Mouse (Mus musculus) C2C12 (cell line): ENCODE data around the gene Iscu. TPM values are rescaled to one million over a fixed set of nuclear protein-coding genes. Genes with fewer than 3 reads are reported as not detected.

Experiments used
- H3K27me3 ChIP-seq: one replicate; pipeline ENCODE4 v1.6.1; 2011; ENCODE audit not compliant: control insufficient read depth, insufficient read depth, insufficient read length
- H3K36me3 ChIP-seq: one replicate; pipeline ENCODE4 v1.6.1; 2011; ENCODE audit not compliant: control insufficient read depth, insufficient read depth
- H3K4me3 ChIP-seq: one replicate; pipeline ENCODE4 v1.5.1; 2011; ENCODE audit warnings: mild to moderate bottlenecking, control low read depth; ENCODE audit not compliant: poor library complexity, insufficient read depth, severe bottlenecking
- H3K79me2 ChIP-seq: one replicate; pipeline ENCODE4 v1.6.1; 2011; ENCODE audit not compliant: control insufficient read depth, insufficient read depth
- H3K79me3 ChIP-seq: one replicate; pipeline ENCODE4 v1.6.1; 2011; ENCODE audit warnings: low read depth, control low read depth
- H3ac ChIP-seq: one replicate; pipeline ENCODE3; 2011; ENCODE audit warnings: low read depth; ENCODE audit not compliant: control insufficient read depth, insufficient read length
- CEBPB ChIP-seq: IDR thresholded peaks from one replicate; pipeline ENCODE4 v1.6.1; 2011; ENCODE audit warnings: low read depth, mild to moderate bottlenecking, control low read depth, moderate library complexity
- CTCF ChIP-seq: IDR thresholded peaks from one replicate; pipeline ENCODE4 v1.5.1; 2011; ENCODE audit not compliant: control insufficient read depth, insufficient read depth, insufficient read length
- FOSL1 ChIP-seq: IDR thresholded peaks from one replicate; pipeline ENCODE4 v1.8.0; 2011; ENCODE audit warnings: mild to moderate bottlenecking, low read length; ENCODE audit not compliant: poor library complexity, insufficient read depth, severe bottlenecking
- MAX ChIP-seq: IDR thresholded peaks from one replicate; pipeline ENCODE4 v1.6.1; 2011; ENCODE audit warnings: mild to moderate bottlenecking, control low read depth
- MYOD1 ChIP-seq: IDR thresholded peaks from one replicate; pipeline ENCODE4 v1.6.1; 2011; ENCODE audit warnings: low read depth; ENCODE audit not compliant: control insufficient read depth, insufficient read length
- MYOG ChIP-seq: IDR thresholded peaks from one replicate; pipeline ENCODE4 v1.6.1; 2011; ENCODE audit not compliant: control insufficient read depth, insufficient read length; ENCODE audit errors: extremely low read depth
- USF1 ChIP-seq: IDR thresholded peaks from one replicate; pipeline ENCODE4 v1.6.1; 2011; ENCODE audit warnings: low read depth, mild to moderate bottlenecking, control low read depth, moderate library complexity
- polyA plus RNA-seq: library from polyadenylated mRNA; unstranded; fragments of >200 nt; fragmentation: generic; extraction: Trizol; gene quantifications from one replicate; pipeline ENCODE4 v1.2.1, GENCODE M21; 2012; ENCODE audit warnings: missing spikeins

Iscu gene
- polyA plus RNA-seq, 1 experiment: 119 TPM

DNA sequence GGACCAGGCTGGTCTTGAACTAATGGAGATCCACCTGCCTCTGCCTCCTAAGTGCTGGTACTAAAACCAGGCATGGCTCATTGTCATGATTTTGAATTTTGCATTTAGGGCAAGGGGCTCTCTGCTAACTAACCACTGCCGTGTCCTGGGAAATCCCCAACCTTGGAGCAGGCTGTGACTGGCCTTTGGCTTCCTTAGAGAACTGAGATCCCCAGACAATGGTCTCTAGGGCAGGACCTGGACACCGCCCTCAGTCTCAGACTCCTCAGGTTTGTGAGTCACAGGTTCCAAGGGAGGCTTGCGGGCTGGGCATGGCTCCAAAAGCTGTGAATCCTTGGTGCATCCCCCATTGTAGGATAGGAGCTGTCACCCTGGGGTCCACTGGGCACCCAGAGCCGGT, 54.1 kb downstream of the Iscu start:
- H3K79me3 ChIP-seq: no peaks in the 10 kb centered on the region
- H3K79me2 ChIP-seq: no peaks in the 10 kb centered on the region
- no peak overlapping the region for H3K4me3 ChIP-seq
- TF ChIP-seq MAX: no peak
- no peak for TF ChIP-seq USF1
- TF ChIP-seq MYOD1: no peak
- no peak for TF ChIP-seq MYOG
- TF ChIP-seq CEBPB: no peak
- TF ChIP-seq FOSL1: no peak
- no peak for TF ChIP-seq CTCF
- H3K36me3 ChIP-seq: no peaks in the 10 kb centered on the region
- peaks cover 3% of the 10 kb centered on the region for H3K27me3 ChIP-seq
- no peak overlapping the region for H3ac ChIP-seq

Other genes with a start within 250 kb of the Iscu start
- gene Cmklr1, start 122.3 kb upstream of the Iscu start, polyA plus RNA-seq: 1.2 TPM
- gene 1700069L16Rik, start 48.0 kb upstream of the Iscu start, polyA plus RNA-seq: not detected
- gene Ficd, start 36.9 kb upstream of the Iscu start, polyA plus RNA-seq: 2.6 TPM
- 53.4 TPM for gene Sart3, start 238 bp upstream of the Iscu start, polyA plus RNA-seq
- 127 TPM for gene Tmem119, start 27.8 kb downstream of the Iscu start, polyA plus RNA-seq
- gene Selplg, start 59.9 kb downstream of the Iscu start, polyA plus RNA-seq: 0.06 TPM
- gene Coro1c, start 136.0 kb downstream of the Iscu start, polyA plus RNA-seq: 156 TPM
- 3.7 TPM for gene Ssh1, start 221.1 kb downstream of the Iscu start, polyA plus RNA-seq
- not detected for gene Dao, start 231.0 kb downstream of the Iscu start, polyA plus RNA-seq